Mouse (Mus musculus) midbrain, embryonic 10.5 days (tissue): ENCODE measurements around the gene Ces1a. TPM values are rescaled to one million over a fixed set of nuclear protein-coding genes. Genes with fewer than 3 reads are reported as not detected.

ENCODE experiments used
- DNase-seq: peaks from one replicate; pipeline ENCODE4 v3.0.0-alpha.2; 2017; ENCODE audit warnings: low spot score
- H3K27ac ChIP-seq: fragments of 300-500 bp; sonication (generic); replicated peaks from 2 replicates; pipeline ENCODE4 v1.5.1; 2016; ENCODE audit warnings: mild to moderate bottlenecking
- H3K27me3 ChIP-seq: fragments of 300-500 bp; sonication (generic); 2 replicates; pipeline ENCODE4 v1.6.1; 2016; ENCODE audit warnings: low read depth, mild to moderate bottlenecking; ENCODE audit not compliant: poor library complexity, severe bottlenecking
- H3K36me3 ChIP-seq: fragments of 300-500 bp; sonication (generic); 2 replicates; pipeline ENCODE4 v1.6.1; 2016; ENCODE audit warnings: mild to moderate bottlenecking, moderate library complexity
- H3K4me1 ChIP-seq: fragments of 300-500 bp; sonication (generic); 2 replicates; pipeline ENCODE4 v1.6.1; 2016
- H3K4me3 ChIP-seq: fragments of 300-500 bp; sonication (generic); 2 replicates; pipeline ENCODE4 v1.5.1; 2016; ENCODE audit warnings: mild to moderate bottlenecking, moderate library complexity
- H3K9me3 ChIP-seq: fragments of 300-500 bp; sonication (generic); replicated peaks from 2 replicates; pipeline ENCODE4 v1.6.1; 2016; ENCODE audit warnings: mild to moderate bottlenecking
- WGBS: fragments of 180-500 bp; shearing (Covaris S2); methylation state at CpG from one replicate; pipeline ENCODE4 v1.1.7; 2016; 5-methylcytosine and 5-hydroxymethylcytosine counted together
- polyA plus RNA-seq: library from polyadenylated mRNA; unstranded; fragments of >200 nt; fragmentation: Nextera tagmentation; extraction: Ambion mirVana; gene quantifications from 2 replicates; pipeline ENCODE4 v1.2.1, GENCODE M21; 2016

Ces1a gene
- polyA plus RNA-seq, 1 experiment from 2014 or later, result not detected

GRCm38 (mm10) chr8:92976656-92977055 lies 71.3 kb downstream of the Ces1a start:
- H3K36me3 ChIP-seq, result no peaks in the 10 kb centered on the region
- H3K27me3 ChIP-seq, result no peaks in the 10 kb centered on the region
- 91% methylated on average over 5 of the region's 5 CpGs for WGBS
- H3K27ac ChIP-seq, result no peak overlapping the region
- DNase-seq, result no peak
- peaks cover 20% of the 10 kb centered on the region; the same call in 1 of the 2 replicates for H3K4me1 ChIP-seq
- H3K4me3 ChIP-seq, result no peak overlapping the region
- H3K9me3 ChIP-seq, result no peaks in the 10 kb centered on the region

- WGBS, result 92% methylated on average over 5 of the region's 5 CpGs
- Histone ChIP-seq H3K4me1 (peaks cover 20% of the 10 kb centered on the region; the same call in 1 of the 2 replicates), H3K9me3 (no peaks in the 10 kb centered on the region), H3K27ac (no peak overlapping the region), H3K27me3 (no peaks in the 10 kb centered on the region), H3K36me3 (no peaks in the 10 kb centered on the region), H3K4me3 (no peak overlapping the region)
- DNase-seq, result no peak
Observed at GRCm38 (mm10) chr8:92972949-92973348, 75.0 kb downstream of the Ces1a start.

Other genes starting within 250 kb of the Ces1a start
- 46.9 and 49.2 TPM in 2 replicates for gene Mmp2, start 220.9 kb downstream of the Ces1a start, polyA plus RNA-seq
- gene Lpcat2, start 192.9 kb downstream of the Ces1a start, polyA plus RNA-seq, result 3.0 and 3.9 TPM in 2 replicates
- gene Capns2, start 146.8 kb downstream of the Ces1a start, polyA plus RNA-seq, result 0.23 and 0.26 TPM in 2 replicates
- not detected in 2 replicates for gene Slc6a2, start 88.1 kb downstream of the Ces1a start, polyA plus RNA-seq
- gene Ces1b, start 31.8 kb upstream of the Ces1a start, polyA plus RNA-seq, result not detected in 2 replicates
- gene Ces1c, start 83.1 kb upstream of the Ces1a start, polyA plus RNA-seq, result not detected in 2 replicates
- 0.11 TPM in 1 of 2 replicates, not detected in the other for gene Ces1d, start 149.6 kb upstream of the Ces1a start, polyA plus RNA-seq
- gene Ces1e, start 181.4 kb upstream of the Ces1a start, polyA plus RNA-seq, result not detected in 2 replicates
- gene Ces1f, start 231.6 kb upstream of the Ces1a start, polyA plus RNA-seq, result not detected in 2 replicates